Mouse (Mus musculus) CH12.LX (cell line): ENCODE measurements at regions not wholly inside any gene's neighbourhood (a gene's known extent, or its start where the extent isn't known, plus 50 kb on each side); places are given as distances from the start of the nearest gene placed in this dataset.

Experiments
- DNase-seq: peaks from one replicate; pipeline ENCODE4 v3.0.0-alpha.2; 2013; ENCODE audit errors: extremely low read depth
- H3K27ac ChIP-seq: 2 replicates; pipeline ENCODE4 v1.5.1; 2012; ENCODE audit warnings: low read depth, mild to moderate bottlenecking, control low read depth, moderate library complexity; ENCODE audit not compliant: insufficient read depth
- H3K27me3 ChIP-seq: replicated peaks from 2 replicates; pipeline ENCODE3; 2012; ENCODE audit warnings: inconsistent platforms
- H3K36me3 ChIP-seq, 2 experiments: replicated peaks in 1 of 2; 2 replicates each; pipeline versions ENCODE3 to v1.6.1; 2012; ENCODE audit warnings: inconsistent platforms in 1 of 2, low read length in 1 of 2, mild to moderate bottlenecking in 1 of 2, mixed read lengths in 1 of 2, moderate library complexity in 1 of 2; ENCODE audit not compliant: control insufficient read depth in 1 of 2, insufficient read depth in 1 of 2
- H3K4me1 ChIP-seq, 2 experiments: 2 replicates each; pipeline ENCODE4 v1.6.1; 2012; ENCODE audit warnings: inconsistent platforms in 1 of 2, moderate library complexity in 1 of 2; ENCODE audit not compliant: insufficient read depth in 2 of 2, control insufficient read depth in 1 of 2
- H3K4me2 ChIP-seq: 2 replicates; pipeline ENCODE4 v1.6.1; 2012; ENCODE audit warnings: low read depth, mild to moderate bottlenecking, control low read depth; ENCODE audit not compliant: poor library complexity, insufficient read depth, severe bottlenecking
- H3K4me3 ChIP-seq, 3 experiments: fragments of 150-350 bp in 1 of 3; sonication (generic) in 1 of 3; replicated peaks in 1 of 3; 2 replicates each; pipeline versions ENCODE3 to v1.5.1; 2011 to 2012; ENCODE audit warnings: low read depth in 2 of 3, low read length in 2 of 3, mild to moderate bottlenecking in 2 of 3, moderate library complexity in 2 of 3, control low read depth in 1 of 3, improper control_type of control experiment in 1 of 3, inconsistent platforms in 1 of 3, mixed read lengths in 1 of 3; ENCODE audit not compliant: poor library complexity in 1 of 3
- H3K79me2 ChIP-seq: replicated peaks from 2 replicates; pipeline ENCODE4 v1.6.1; 2012; ENCODE audit warnings: mild to moderate bottlenecking, moderate library complexity; ENCODE audit not compliant: control insufficient read depth, poor library complexity, insufficient read depth, severe bottlenecking; ENCODE audit errors: extremely low read depth
- H3K9ac ChIP-seq: 2 replicates; pipeline ENCODE4 v1.6.1; 2012; ENCODE audit warnings: low read depth, mild to moderate bottlenecking, control low read depth, moderate library complexity; ENCODE audit not compliant: insufficient read depth
- H3K9me3 ChIP-seq: replicated peaks from 2 replicates; pipeline ENCODE3; 2012; ENCODE audit warnings: low read length, inconsistent platforms, mixed read lengths
- BHLHE40 ChIP-seq: IDR thresholded peaks from 2 replicates; pipeline ENCODE4 v1.6.1; 2011; ENCODE audit warnings: mild to moderate bottlenecking, low read depth, low read length, improper control_type of control experiment
- CHD1 ChIP-seq: IDR thresholded peaks from 2 replicates; pipeline ENCODE4 v1.6.1; 2012; ENCODE audit warnings: low read depth, low read length, improper control_type of control experiment, inconsistent platforms
- CHD2 ChIP-seq: IDR thresholded peaks from 2 replicates; pipeline ENCODE4 v1.6.1; 2011; ENCODE audit warnings: low read length, improper control_type of control experiment
- EP300 ChIP-seq: IDR thresholded peaks from 2 replicates; pipeline ENCODE4 v1.6.1; 2011; ENCODE audit warnings: low read length, improper control_type of control experiment
- GABPA ChIP-seq: IDR thresholded peaks from 2 replicates; pipeline ENCODE4 v1.6.1; 2012; ENCODE audit warnings: low read depth, low read length, improper control_type of control experiment, inconsistent platforms; ENCODE audit not compliant: insufficient replicate concordance
- HCFC1 ChIP-seq: IDR thresholded peaks from 2 replicates; pipeline ENCODE4 v1.6.1; 2012; ENCODE audit warnings: low read depth, mild to moderate bottlenecking, inconsistent platforms, low read length, improper control_type of control experiment
- IRF4 ChIP-seq: IDR thresholded peaks from 2 replicates; pipeline ENCODE4 v1.6.1; 2014; ENCODE audit warnings: low read depth, mild to moderate bottlenecking, inconsistent platforms, low read length, improper control_type of control experiment
- JUN ChIP-seq: IDR thresholded peaks from 2 replicates; pipeline ENCODE4 v1.6.1; 2011; ENCODE audit warnings: low read depth, mild to moderate bottlenecking, low read length, improper control_type of control experiment, moderate library complexity; ENCODE audit not compliant: insufficient read depth
- JUND ChIP-seq: conservative IDR thresholded peaks from 2 replicates; pipeline ENCODE4 v1.6.1; 2011; ENCODE audit warnings: low read depth, low read length, improper control_type of control experiment
- KAT2A ChIP-seq: IDR thresholded peaks from 2 replicates; pipeline ENCODE4 v1.6.1; 2012; ENCODE audit warnings: low read length, improper control_type of control experiment, inconsistent platforms; ENCODE audit not compliant: insufficient replicate concordance
- MXI1 ChIP-seq: IDR thresholded peaks from 2 replicates; pipeline ENCODE4 v1.6.1; 2011; ENCODE audit warnings: mild to moderate bottlenecking, low read depth, low read length, improper control_type of control experiment
- MYC ChIP-seq: IDR thresholded peaks from 2 replicates; pipeline ENCODE4 v1.6.1; 2011; ENCODE audit warnings: low read depth, mild to moderate bottlenecking, improper control_type of control experiment, low read length
- NELFE ChIP-seq: IDR thresholded peaks from 2 replicates; pipeline ENCODE4 v1.6.1; 2011; ENCODE audit warnings: low read depth, low read length, improper control_type of control experiment
- NRF1 ChIP-seq: IDR thresholded peaks from 2 replicates; pipeline ENCODE4 v1.6.1; 2014; ENCODE audit warnings: low read depth, mild to moderate bottlenecking, inconsistent platforms, low read length, improper control_type of control experiment, moderate library complexity
- PAX5 ChIP-seq: IDR thresholded peaks from 2 replicates; pipeline ENCODE4 v1.6.1; 2012; ENCODE audit warnings: low read length, inconsistent platforms, mixed read lengths
- POLR2A ChIP-seq: IDR thresholded peaks from 2 replicates; pipeline ENCODE4 v1.6.1; 2011; ENCODE audit warnings: low read depth, mild to moderate bottlenecking, improper control_type of control experiment, low read length
- RAD21 ChIP-seq: IDR thresholded peaks from 2 replicates; pipeline ENCODE4 v1.6.1; 2011; ENCODE audit warnings: low read depth, mild to moderate bottlenecking, low read length, improper control_type of control experiment, moderate library complexity
- SIN3A ChIP-seq: IDR thresholded peaks from 2 replicates; pipeline ENCODE4 v1.6.1; 2012; ENCODE audit warnings: low read length, improper control_type of control experiment, inconsistent platforms
- UBTF ChIP-seq: IDR thresholded peaks from 2 replicates; pipeline ENCODE4 v1.6.1; 2012; ENCODE audit warnings: low read depth, mild to moderate bottlenecking, inconsistent platforms, low read length, improper control_type of control experiment, moderate library complexity
- USF1 ChIP-seq: IDR thresholded peaks from 2 replicates; pipeline ENCODE4 v1.6.1; 2014; ENCODE audit warnings: low read depth, mild to moderate bottlenecking, inconsistent platforms, low read length, improper control_type of control experiment
- ZC3H11A ChIP-seq: IDR thresholded peaks from 2 replicates; pipeline ENCODE4 v1.6.1; 2012; ENCODE audit warnings: low read depth, mild to moderate bottlenecking, inconsistent platforms, low read length, improper control_type of control experiment
- ZMIZ1 ChIP-seq: IDR thresholded peaks from 2 replicates; pipeline ENCODE4 v1.6.1; 2012; ENCODE audit warnings: low read depth, mild to moderate bottlenecking, inconsistent platforms, low read length, improper control_type of control experiment
- ZNF384 ChIP-seq: IDR thresholded peaks from 2 replicates; pipeline ENCODE4 v1.6.1; 2012; ENCODE audit warnings: low read depth, low read length, improper control_type of control experiment, inconsistent platforms
- dilution Hi-C: fragments of 300-500 bp; cut with MboI; formaldehyde crosslinking; loops from 2 replicates; pipeline ENCODE4 v1.14.3; 2020; ENCODE audit warnings: low sequenced_read_pairs; ENCODE audit not compliant: extremely low pct_unique_long_range_greater_than_20kb, extremely low pct_ligation_motif_present
- in situ Hi-C: fragments of 300-500 bp; cut with MboI; formaldehyde crosslinking; loops from 3 replicates; pipeline ENCODE4 v1.14.3; 2019; ENCODE audit warnings: low sequenced_read_pairs, low pct_ligation_motif_present, low pct_unique_long_range_greater_than_20kb, mixed read lengths

- 0 out of 2 replicates have a peak overlapping the region, but pooled peaks have one; percentile 46 for H3K4me2 ChIP-seq
- H3K36me3 ChIP-seq, result no peaks in the 10 kb centered on the region
- dilution Hi-C loops (no loop called here), in situ Hi-C loops (no loop called here)
- H3K9me3 ChIP-seq, result no peaks in the 10 kb centered on the region
- H3K27ac ChIP-seq, result no peak overlapping the region
- no peak for DNase-seq
- H3K9ac ChIP-seq, result no peak overlapping the region
- H3K4me3 ChIP-seq, result no peak overlapping the region
- peak; percentile 87 for TF ChIP-seq BHLHE40
- 0 out of 2 replicates have a peak, but pooled peaks have one; percentile 21 for TF ChIP-seq MXI1
- no peak for TF ChIP-seq PAX5
- TF ChIP-seq SIN3A, result 0 out of 2 replicates have a peak, but pooled peaks have one; percentile 36
- no peak for TF ChIP-seq KAT2A
- 0 out of 2 replicates have a peak, but pooled peaks have one; percentile 4 for TF ChIP-seq JUN
- TF ChIP-seq UBTF, result no peak
- no peak for TF ChIP-seq CHD1
- no peak for TF ChIP-seq JUND
- H3K27me3 ChIP-seq, result no peaks in the 10 kb centered on the region
- H3K79me2 ChIP-seq, result no peaks in the 10 kb centered on the region
- H3K4me1 ChIP-seq, result no peaks in the 10 kb centered on the region
These were observed 61.6 kb upstream of the Cerkl start for GRCm38 (mm10) chr2:79518046-79518750.

- Histone ChIP-seq H3K9me3 (no peaks in the 10 kb centered on the region), H3K4me3 (no peak overlapping the region), H3K79me2 (no peaks in the 10 kb centered on the region), H3K36me3 (no peaks in the 10 kb centered on the region), H3K9ac (no peak overlapping the region), H3K4me2 (no peak overlapping the region), H3K27me3 (no peaks in the 10 kb centered on the region), H3K27ac (no peak overlapping the region), H3K4me1 (no peaks in the 10 kb centered on the region)
- in situ Hi-C loops, result loop anchor here (10.0 kb wide), 1 partner anchor 65 kb away; no protein-coding TSS in a partner anchor
- TF ChIP-seq HCFC1 (no peak), ZMIZ1 (no peak), KAT2A (no peak), NRF1 (no peak), USF1 (no peak), PAX5 (no peak), NELFE (no peak), RAD21 (no peak), CHD2 (no peak), ZC3H11A (no peak), IRF4 (no peak), CHD1 (no peak), POLR2A (no peak), JUN (no peak), GABPA (no peak), ZNF384 (no peak), EP300 (no peak), MYC (no peak)
- dilution Hi-C loops, result no loop called here
- no peak for DNase-seq
These were observed 63.3 kb upstream of the Cerkl start for GRCm38 (mm10) chr2:79519799-79520449.
